Mouse (Mus musculus) thymus, adult 2 months (tissue): Measurements from ENCODE around the gene Snd1. TPM values are rescaled to one million over a fixed set of nuclear protein-coding genes. Genes with fewer than 3 reads are reported as not detected.

ENCODE experiments used
- DNase-seq: peaks from one replicate; pipeline ENCODE4 v3.0.0; 2021
- H3K27ac ChIP-seq: fragments of 200-500 bp; 2 replicates; pipeline ENCODE4 v1.5.1; 2012; ENCODE audit warnings: low read length, control low read depth; ENCODE audit not compliant: control insufficient read depth, insufficient read depth
- H3K27me3 ChIP-seq: fragments of 200-500 bp; 2 replicates; pipeline ENCODE4 v1.6.1; 2012; ENCODE audit warnings: mild to moderate bottlenecking, low read length, moderate library complexity, mixed read lengths; ENCODE audit not compliant: control insufficient read depth, insufficient read depth
- H3K36me3 ChIP-seq: fragments of 200-500 bp; 2 replicates; pipeline ENCODE4 v1.6.1; 2012; ENCODE audit warnings: mild to moderate bottlenecking, low read length, moderate library complexity; ENCODE audit not compliant: control insufficient read depth, insufficient read depth
- H3K4me1 ChIP-seq: fragments of 200-500 bp; replicated peaks from 2 replicates; pipeline ENCODE4 v1.6.1; 2012; ENCODE audit warnings: low read length; ENCODE audit not compliant: control insufficient read depth, insufficient read depth
- H3K4me3 ChIP-seq: fragments of 200-500 bp; 2 replicates; pipeline ENCODE4 v1.5.1; 2012; ENCODE audit warnings: mild to moderate bottlenecking, low read length, control low read depth, moderate library complexity; ENCODE audit not compliant: control insufficient read depth, insufficient read depth
- CTCF ChIP-seq: fragments of 200-500 bp; IDR thresholded peaks from 2 replicates; pipeline ENCODE4 v1.5.1; 2012; ENCODE audit warnings: mild to moderate bottlenecking, control low read depth, low read length, moderate library complexity, borderline replicate concordance; ENCODE audit not compliant: control insufficient read depth, poor library complexity, insufficient read depth; ENCODE audit errors: extremely low read depth
- POLR2A ChIP-seq: fragments of 200-500 bp; IDR thresholded peaks from 2 replicates; pipeline ENCODE4 v1.6.1; 2012; ENCODE audit warnings: mild to moderate bottlenecking, low read length, control low read depth, moderate library complexity; ENCODE audit not compliant: control insufficient read depth, poor library complexity, insufficient read depth; ENCODE audit errors: extremely low read depth
- WGBS: fragments of 180-500 bp; shearing (Covaris S2); methylation state at CpG from one replicate; pipeline ENCODE4 v1.1.7; 2018; 5-methylcytosine and 5-hydroxymethylcytosine counted together
- polyA plus RNA-seq: library from polyadenylated mRNA; depleted of rRNA; stranded (reverse); fragments of >200 nt; gene quantifications from 2 replicates; pipeline ENCODE4 v1.2.3, GENCODE M21; 2012

Snd1 gene
- polyA plus RNA-seq, 1 experiment, result 79.3 TPM

GRCm38 (mm10) chr6:28629866-28630265 lies 154.9 kb downstream of the Snd1 start:
- H3K27ac ChIP-seq, result no peak overlapping the region
- 96% methylated on average over 2 of the region's 2 CpGs for WGBS
- H3K27me3 ChIP-seq, result no peaks in the 10 kb centered on the region
- no peak for TF ChIP-seq POLR2A
- no peak for TF ChIP-seq CTCF
- H3K36me3 ChIP-seq, result no peaks in the 10 kb centered on the region
- no peak for DNase-seq
- H3K4me3 ChIP-seq, result no peak overlapping the region
- H3K4me1 ChIP-seq, result peaks cover 2% of the 10 kb centered on the region

- no peak for DNase-seq
- Histone ChIP-seq H3K36me3 (no peaks in the 10 kb centered on the region), H3K27me3 (no peaks in the 10 kb centered on the region), H3K4me3 (no peak overlapping the region), H3K4me1 (peaks cover 2% of the 10 kb centered on the region), H3K27ac (no peak overlapping the region)
- 97% methylated on average over 2 of the region's 2 CpGs for WGBS
- TF ChIP-seq POLR2A, result no peak
- no peak for TF ChIP-seq CTCF
These were observed 156.0 kb downstream of the Snd1 start for GRCm38 (mm10) chr6:28630926-28631325.

- Histone ChIP-seq H3K27ac (no peak overlapping the region), H3K4me1 (no peaks in the 10 kb centered on the region), H3K36me3 (no peaks in the 10 kb centered on the region), H3K4me3 (no peak overlapping the region), H3K27me3 (no peaks in the 10 kb centered on the region)
- WGBS, result 93% methylated on average over 2 of the region's 2 CpGs
- DNase-seq, result no peak
- TF ChIP-seq CTCF, result no peak
- no peak for TF ChIP-seq POLR2A
These were observed 158.2 kb downstream of the Snd1 start for GRCm38 (mm10) chr6:28633120-28633519.

- Histone ChIP-seq H3K27ac (no peak overlapping the region), H3K4me3 (no peak overlapping the region), H3K27me3 (no peaks in the 10 kb centered on the region), H3K36me3 (no peaks in the 10 kb centered on the region), H3K4me1 (no peaks in the 10 kb centered on the region)
- 88% methylated on average over 3 of the region's 3 CpGs for WGBS
- DNase-seq, result no peak
- TF ChIP-seq CTCF (no peak), POLR2A (no peak)
These were observed 158.7 kb downstream of the Snd1 start for GRCm38 (mm10) chr6:28633656-28634055.

GRCm38 (mm10) chr6:28635092-28635491 lies 160.2 kb downstream of the Snd1 start:
- no peaks in the 10 kb centered on the region for H3K4me1 ChIP-seq
- TF ChIP-seq POLR2A (no peak), CTCF (no peak)
- H3K36me3 ChIP-seq, result no peaks in the 10 kb centered on the region
- H3K4me3 ChIP-seq, result no peak overlapping the region
- no peaks in the 10 kb centered on the region for H3K27me3 ChIP-seq
- 83% methylated on average over 1 of the region's 1 CpGs for WGBS
- no peak overlapping the region for H3K27ac ChIP-seq
- no peak for DNase-seq

- DNase-seq, result no peak
- H3K36me3 ChIP-seq, result no peaks in the 10 kb centered on the region
- no peaks in the 10 kb centered on the region for H3K4me1 ChIP-seq
- no peaks in the 10 kb centered on the region for H3K27me3 ChIP-seq
- 95% methylated on average over 6 of the region's 6 CpGs for WGBS
- no peak overlapping the region for H3K27ac ChIP-seq
- TF ChIP-seq CTCF, result no peak
- no peak for TF ChIP-seq POLR2A
- no peak overlapping the region for H3K4me3 ChIP-seq
These were observed 160.8 kb downstream of the Snd1 start for GRCm38 (mm10) chr6:28635531-28636348.

GRCm38 (mm10) chr6:28640088-28640487 lies 165.1 kb downstream of the Snd1 start:
- H3K27me3 ChIP-seq, result no peaks in the 10 kb centered on the region
- H3K4me3 ChIP-seq, result no peak overlapping the region
- no peak for TF ChIP-seq POLR2A
- no peak for TF ChIP-seq CTCF
- no peaks in the 10 kb centered on the region for H3K4me1 ChIP-seq
- no peaks in the 10 kb centered on the region for H3K36me3 ChIP-seq
- DNase-seq, result no peak
- H3K27ac ChIP-seq, result no peak overlapping the region
- WGBS, result 98% methylated on average over 5 of the region's 5 CpGs
